Mouse (Mus musculus) ES-E14 (cell line): ENCODE results near the gene Rab37. TPM values are rescaled to one million over a fixed set of nuclear protein-coding genes. Genes with fewer than 3 reads are reported as not detected.
A peak's percentile ranks its signal among the peaks of the same experiment; 100 is the strongest.

ENCODE experiments used
- DNase-seq: peaks from one replicate; pipeline ENCODE4 v3.0.0-alpha.2; 2013; ENCODE audit warnings: low read depth, low spot score
- H3K27ac ChIP-seq: 2 replicates; pipeline ENCODE4 v1.5.1; 2012; ENCODE audit warnings: low read depth, mild to moderate bottlenecking, low read length, moderate library complexity, mixed read lengths; ENCODE audit not compliant: poor library complexity, insufficient read depth, severe bottlenecking
- H3K36me3 ChIP-seq: 2 replicates; pipeline ENCODE4 v1.6.1; 2012; ENCODE audit warnings: mild to moderate bottlenecking, low read length, moderate library complexity, mixed read lengths; ENCODE audit not compliant: control insufficient read depth, poor library complexity, insufficient read depth, severe bottlenecking
- H3K4me1 ChIP-seq, 2 experiments: fragments of 150-350 bp in 1 of 2; sonication (generic) in 1 of 2; 2 replicates each; pipeline ENCODE4 v1.6.1; 2012; ENCODE audit warnings: low read length in 2 of 2, mild to moderate bottlenecking in 1 of 2, mixed read lengths in 1 of 2; ENCODE audit not compliant: control insufficient read depth in 2 of 2, insufficient read depth in 2 of 2, poor library complexity in 1 of 2
- H3K4me3 ChIP-seq, 2 experiments: fragments of 150-350 bp in 1 of 2; sonication (generic) in 1 of 2; 2 replicates each; pipeline ENCODE4 v1.5.1; 2012; ENCODE audit warnings: low read length in 2 of 2, low read depth in 1 of 2, mild to moderate bottlenecking in 1 of 2, mixed read lengths in 1 of 2; ENCODE audit not compliant: insufficient read depth in 1 of 2, poor library complexity in 1 of 2, severe bottlenecking in 1 of 2
- H3K9ac ChIP-seq: 2 replicates; pipeline ENCODE4 v1.6.1; 2012; ENCODE audit warnings: low read depth, mild to moderate bottlenecking, low read length, mixed read lengths; ENCODE audit not compliant: poor library complexity, insufficient read depth, severe bottlenecking
- H3K9me3 ChIP-seq: fragments of 150-350 bp; sonication (generic); 2 replicates; pipeline ENCODE4 v1.6.1; 2012; ENCODE audit warnings: low read depth, mild to moderate bottlenecking, low read length; ENCODE audit not compliant: control insufficient read depth, insufficient read depth
- CHD2 ChIP-seq: IDR thresholded peaks from 2 replicates; pipeline ENCODE4 v1.6.1; 2014; ENCODE audit warnings: mild to moderate bottlenecking, low read depth, low read length, inconsistent platforms
- HCFC1 ChIP-seq: IDR thresholded peaks from 2 replicates; pipeline ENCODE4 v1.6.1; 2012; ENCODE audit warnings: low read length, inconsistent platforms, borderline replicate concordance; ENCODE audit not compliant: insufficient read depth
- MAFK ChIP-seq: IDR thresholded peaks from 2 replicates; pipeline ENCODE4 v1.6.1; 2014; ENCODE audit warnings: mild to moderate bottlenecking, low read depth, low read length, inconsistent platforms; ENCODE audit not compliant: insufficient read depth
- ZC3H11A ChIP-seq: IDR thresholded peaks from 2 replicates; pipeline ENCODE4 v1.6.1; 2012; ENCODE audit warnings: low read depth, mild to moderate bottlenecking, inconsistent platforms, low read length, borderline replicate concordance
- ZNF384 ChIP-seq: IDR thresholded peaks from 2 replicates; pipeline ENCODE4 v1.6.1; 2012; ENCODE audit warnings: low read depth, low read length, inconsistent platforms
- in situ Hi-C, 2 experiments: fragments of 600-800 bp; cut with MboI; formaldehyde crosslinking; loops; one replicate each; pipeline ENCODE4 v1.15.1; 2025; ENCODE audit warnings: low sequenced_read_pairs in 2 of 2, inconsistent platforms in 1 of 2; ENCODE audit not compliant: unreplicated experiment in 2 of 2
- total RNA-seq: library from RNA; depleted of rRNA; stranded (reverse); fragments of 300-350 nt; gene quantifications from 2 replicates; pipeline ENCODE4 v1.2.3, GENCODE M21; 2012

Rab37 gene
- total RNA-seq, 1 experiment, result 0.67 TPM

- Histone ChIP-seq H3K9ac (peak overlapping the region; percentile 62; the same call in 1 of the 2 replicates), H3K4me3 (peak overlapping the region; percentile 52 to 72), H3K4me1 (peaks cover 0 to 4% of the 10 kb centered on the region in 2 experiments; a peak in 1 of 4 replicates), H3K9me3 (no peaks in the 10 kb centered on the region), H3K36me3 (no peaks in the 10 kb centered on the region), H3K27ac (no peak overlapping the region)
- in situ Hi-C loops, result loop anchor here in 1 of 2 experiments (5.0 kb wide), 1 partner anchor 60 kb away; the partner anchor contains the start of gene Rab37
- DNase-seq, result peak; percentile 87
- no peak for TF ChIP-seq MAFK
- TF ChIP-seq CHD2, result peak; percentile 38; the same call in 1 of the 2 replicates
These were observed 60.7 kb downstream of the Rab37 start for GRCm38 (mm10) chr11:115151755-115152429.

GRCm38 (mm10) chr11:115153088-115153487, 61.9 kb downstream of the Rab37 start:
- H3K27ac ChIP-seq, result no peak overlapping the region
- peaks cover 0 to 6% of the 10 kb centered on the region in 2 experiments; a peak in 1 of 4 replicates for H3K4me1 ChIP-seq
- H3K36me3 ChIP-seq, result no peaks in the 10 kb centered on the region
- no peak for DNase-seq
- no peaks in the 10 kb centered on the region for H3K9me3 ChIP-seq
- H3K4me3 ChIP-seq, result no peak overlapping the region
- no peak overlapping the region for H3K9ac ChIP-seq
- in situ Hi-C loops, result loop anchor here in 1 of 2 experiments (5.0 kb wide), 1 partner anchor 61 kb away; the partner anchor contains the start of gene Rab37
- no peak for TF ChIP-seq ZC3H11A
- no peak for TF ChIP-seq ZNF384
- TF ChIP-seq HCFC1, result no peak
- TF ChIP-seq CHD2, result no peak
- TF ChIP-seq MAFK, result no peak

GRCm38 (mm10) chr11:115153699-115154292, 62.6 kb downstream of the Rab37 start:
- no peak for TF ChIP-seq ZNF384
- no peak for TF ChIP-seq ZC3H11A
- no peak for TF ChIP-seq HCFC1
- no peak for TF ChIP-seq MAFK
- no peak for TF ChIP-seq CHD2
- in situ Hi-C loops, result loop anchor here in 1 of 2 experiments (5.0 kb wide), 1 partner anchor 61 kb away; the partner anchor contains the start of gene Rab37
- H3K9ac ChIP-seq, result peak overlapping the region; percentile 56
- H3K4me3 ChIP-seq, result peak overlapping the region; percentile 72 to 81
- H3K36me3 ChIP-seq, result no peaks in the 10 kb centered on the region
- no peak overlapping the region for H3K27ac ChIP-seq
- no peaks in the 10 kb centered on the region for H3K9me3 ChIP-seq
- peak; percentile 91 for DNase-seq
- H3K4me1 ChIP-seq, result peaks cover 0 to 6% of the 10 kb centered on the region in 2 experiments; a peak in 1 of 4 replicates

GRCm38 (mm10) chr11:115155053-115155634, 63.9 kb downstream of the Rab37 start:
- Histone ChIP-seq H3K9me3 (no peaks in the 10 kb centered on the region), H3K4me1 (peaks cover 3 to 6% of the 10 kb centered on the region in 2 experiments; a peak in 1 of 4 replicates), H3K9ac (no peak overlapping the region), H3K27ac (no peak overlapping the region), H3K36me3 (no peaks in the 10 kb centered on the region), H3K4me3 (no peak overlapping the region)
- no peak for DNase-seq
- TF ChIP-seq ZC3H11A (no peak), MAFK (no peak), HCFC1 (no peak), CHD2 (no peak), ZNF384 (no peak)
- in situ Hi-C loops, result no loop called here
